Mouse (Mus musculus): ENCODE data around the gene Dnajc11.

Gene Dnajc11

DNA sequence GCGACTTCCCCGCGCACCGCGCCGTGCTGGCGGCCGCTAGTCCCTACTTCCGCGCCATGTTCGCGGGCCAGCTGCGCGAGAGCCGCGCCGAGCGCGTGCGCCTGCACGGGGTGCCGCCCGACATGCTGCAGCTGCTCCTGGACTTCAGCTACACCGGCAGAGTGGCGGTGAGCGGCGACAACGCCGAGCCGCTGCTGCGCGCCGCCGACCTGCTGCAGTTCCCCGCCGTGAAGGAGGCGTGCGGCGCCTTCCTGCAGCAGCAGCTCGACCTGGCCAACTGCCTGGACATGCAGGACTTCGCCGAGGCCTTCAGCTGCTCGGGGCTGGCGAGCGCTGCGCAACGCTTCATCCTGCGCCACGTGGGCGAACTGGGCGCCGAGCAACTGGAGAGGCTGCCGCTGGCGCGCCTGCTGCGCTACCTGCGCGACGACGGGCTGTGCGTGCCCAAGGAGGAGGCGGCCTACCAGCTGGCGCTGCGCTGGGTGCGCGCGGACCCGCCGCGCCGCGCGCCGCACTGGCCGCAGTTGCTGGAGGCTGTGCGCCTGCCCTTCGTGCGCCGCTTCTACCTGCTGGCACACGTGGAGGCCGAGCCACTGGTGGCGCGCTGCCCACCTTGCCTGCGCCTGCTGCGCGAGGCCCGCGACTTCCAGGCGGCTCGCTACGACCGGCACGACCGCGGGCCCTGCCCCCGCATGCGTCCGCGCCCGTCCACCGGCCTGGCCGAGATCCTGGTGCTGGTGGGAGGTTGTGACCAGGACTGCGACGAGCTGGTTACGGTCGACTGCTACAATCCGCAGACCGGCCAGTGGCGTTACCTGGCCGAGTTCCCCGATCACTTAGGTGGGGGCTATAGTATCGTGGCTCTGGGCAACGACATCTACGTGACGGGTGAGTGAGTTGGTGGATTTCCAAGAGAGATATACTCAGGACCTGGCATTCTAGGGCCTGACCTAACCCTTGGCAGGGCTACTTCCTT, 75.9 kb downstream of the Dnajc11 start:
- DNase-seq = no peak

DNA sequence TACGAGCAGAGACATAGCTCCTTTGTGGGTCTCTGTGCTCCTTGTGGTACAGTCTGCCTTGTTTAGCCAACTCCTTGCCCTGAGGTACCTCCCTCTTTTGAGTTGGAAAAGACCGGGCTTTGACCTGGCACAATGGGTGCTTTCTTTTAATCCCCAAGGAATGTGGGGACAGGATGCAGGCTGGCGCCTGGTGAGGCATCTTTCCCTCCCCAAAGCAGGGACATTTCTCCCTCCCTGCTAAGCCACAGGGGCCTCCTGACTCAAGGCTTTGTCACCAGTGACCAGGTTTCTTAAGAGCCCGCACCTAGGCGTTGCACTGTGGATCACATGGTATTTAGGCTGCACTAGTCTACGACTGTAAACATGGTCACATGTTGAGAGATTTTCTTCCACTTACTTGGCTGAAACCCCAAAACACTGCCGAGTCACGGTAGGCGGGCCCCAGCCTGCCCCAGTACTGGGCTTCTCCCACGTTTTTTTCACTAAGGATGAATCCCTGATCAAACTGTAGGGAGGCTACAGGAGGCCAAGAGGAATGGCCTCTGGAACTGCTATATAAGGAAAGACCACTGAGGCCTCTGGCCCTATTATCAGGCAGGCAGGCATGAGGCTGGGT, 76.7 kb downstream of the Dnajc11 start:
- DNase-seq = peak; percentile 51

GRCm38 (mm10) chr4:152010707-152011134, 77.2 kb downstream of the Dnajc11 start:
- no peak for DNase-seq

DNA sequence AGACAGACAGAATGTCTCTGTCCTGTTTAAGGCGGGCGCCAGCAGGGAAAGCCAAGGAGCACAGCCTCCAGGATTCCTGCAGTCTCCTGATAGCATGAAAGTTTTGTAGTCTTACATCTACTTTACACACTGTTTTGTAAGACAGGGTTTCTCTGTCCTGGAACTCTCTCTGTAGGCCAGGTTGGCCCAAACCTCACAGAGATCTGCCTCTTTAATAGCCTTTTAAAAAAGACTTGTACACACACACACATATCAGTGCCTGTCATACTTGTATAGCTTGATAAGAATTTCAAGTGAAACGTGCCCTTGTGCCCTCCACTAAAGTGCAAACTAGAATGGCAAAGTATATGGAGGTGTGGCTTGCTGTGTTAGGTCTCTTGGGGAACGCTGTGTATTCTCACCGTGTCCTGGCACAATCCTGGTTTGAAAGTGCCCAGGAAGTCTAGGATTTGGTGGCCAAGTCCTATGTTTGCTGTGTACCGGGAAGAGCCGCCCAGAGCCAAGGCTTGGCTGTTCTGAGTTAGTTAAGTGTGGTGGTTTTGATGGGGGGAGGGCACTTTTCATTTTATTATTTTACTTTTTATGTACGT, 77.8 kb downstream of the Dnajc11 start:
- DNase-seq = no peak

DNA sequence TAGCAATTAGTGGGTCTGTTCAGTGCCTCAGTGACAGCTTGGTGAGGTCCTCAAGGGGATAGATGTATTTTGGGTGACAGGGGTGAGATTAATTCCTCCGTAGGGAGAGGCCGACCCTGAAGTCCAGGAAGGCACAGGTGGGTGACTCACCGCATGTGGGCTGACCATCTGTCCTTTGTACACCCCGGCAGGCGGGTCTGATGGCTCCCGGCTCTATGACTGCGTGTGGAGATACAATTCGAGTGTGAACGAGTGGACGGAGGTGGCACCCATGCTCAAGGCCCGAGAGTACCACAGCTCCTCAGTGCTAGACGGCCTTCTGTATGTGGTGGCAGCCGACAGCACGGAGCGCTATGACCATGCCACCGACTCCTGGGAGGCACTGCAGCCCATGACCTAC, 78.6 kb downstream of the Dnajc11 start:
- no peak for DNase-seq

- peak; percentile 66 for DNase-seq
Observed at GRCm38 (mm10) chr4:152013036-152013813, 79.7 kb downstream of the Dnajc11 start.

DNA sequence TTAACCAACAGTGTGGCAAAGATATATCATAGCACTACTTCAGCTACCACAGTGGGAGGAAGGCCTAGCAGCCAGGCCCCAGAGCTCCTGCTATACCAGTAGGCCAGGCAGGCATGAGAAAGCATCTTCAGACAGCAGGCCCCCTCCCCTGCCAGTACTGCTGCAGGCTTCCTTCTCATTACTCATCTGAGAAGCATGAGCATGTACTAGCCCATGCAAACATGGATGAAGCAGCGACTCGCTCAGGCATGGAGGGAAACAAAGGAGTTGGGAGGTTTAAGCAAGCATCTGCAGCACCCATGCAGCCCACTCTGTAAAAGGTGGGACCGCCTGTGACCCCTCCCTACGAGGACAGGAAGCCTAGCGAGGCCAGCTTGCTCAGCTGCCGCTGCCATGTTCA, 85.6 kb downstream of the Dnajc11 start:
- DNase-seq = no peak

- DNase-seq = no peak
Observed at GRCm38 (mm10) chr4:152020024-152020423, 86.5 kb downstream of the Dnajc11 start.

DNA sequence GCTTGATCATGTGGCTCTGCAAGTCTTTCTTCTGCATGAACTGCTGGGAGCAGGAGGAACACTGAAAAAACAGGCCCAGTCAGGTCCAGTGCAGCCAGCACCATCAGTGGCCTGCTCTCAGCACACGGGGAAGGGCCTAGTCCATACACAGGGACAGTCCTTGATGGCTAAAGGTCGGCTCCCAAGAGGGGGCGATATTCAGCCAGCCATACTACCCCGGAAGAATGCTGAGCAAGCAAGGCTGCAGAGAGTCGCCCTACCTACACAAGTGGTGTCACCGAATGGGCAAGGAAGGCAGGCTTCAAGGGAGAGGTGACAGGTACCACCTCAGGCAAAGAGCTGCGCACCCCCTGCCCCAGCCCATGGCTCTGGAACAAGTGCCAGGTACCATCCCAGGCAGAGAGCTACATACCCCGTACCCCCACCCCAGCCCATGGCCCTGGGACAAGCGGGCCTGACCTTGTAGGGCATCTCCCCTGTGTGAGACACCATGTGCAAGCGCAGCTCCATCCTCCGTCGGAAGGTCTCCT, 88.1 kb downstream of the Dnajc11 start:
- no peak for DNase-seq

- DNase-seq = no peak
Observed at GRCm38 (mm10) chr4:152022506-152022905, 89.0 kb downstream of the Dnajc11 start.

DNA sequence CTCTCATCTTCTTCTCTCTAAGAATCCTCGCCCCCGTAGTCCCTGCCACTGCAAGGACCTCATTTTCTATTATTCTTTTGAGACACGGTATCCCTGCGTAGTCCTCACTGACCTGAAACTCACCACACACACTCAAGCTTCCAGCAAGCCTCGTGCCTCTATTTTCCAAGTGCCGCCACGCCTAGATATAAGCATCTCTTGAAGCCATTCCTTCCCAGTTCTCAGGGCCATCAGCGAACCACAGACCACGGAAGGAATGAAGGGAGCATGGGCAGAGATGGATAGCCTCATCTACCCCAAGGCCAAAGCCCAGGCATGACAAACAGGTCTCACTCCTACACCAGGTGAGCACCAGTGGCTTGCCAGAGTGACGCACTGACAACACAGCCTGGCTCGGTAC, 91.0 kb downstream of the Dnajc11 start:
- DNase-seq = no peak

GRCm38 (mm10) chr4:152026751-152027508, 93.4 kb downstream of the Dnajc11 start:
- no peak for DNase-seq

DNA sequence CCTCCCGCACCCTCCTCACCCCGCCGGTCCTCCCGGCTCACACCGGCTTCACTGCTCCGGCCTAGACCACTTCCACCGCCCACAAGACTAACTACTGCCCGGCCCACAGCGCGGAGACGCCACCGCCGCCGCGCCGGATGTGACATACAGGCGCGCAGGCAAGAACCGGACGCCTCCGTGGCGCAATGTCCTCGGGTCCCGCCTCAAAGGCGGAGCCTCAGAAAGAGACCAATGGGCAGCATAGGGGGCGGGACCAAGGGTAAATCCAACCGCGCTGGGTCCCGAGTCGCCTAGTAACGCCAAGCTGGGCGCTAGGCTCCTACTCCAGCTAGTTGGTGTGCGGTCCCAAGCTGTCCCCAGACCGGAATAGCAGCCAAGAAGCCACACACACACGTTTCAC, 94.0 kb downstream of the Dnajc11 start, which contains the start of gene Zbtb48:
TSS of gene Zbtb48 (minus strand) at position 148 of the 400 bp plus-strand sequence.
- DNase-seq = peak; percentile 99

- no peak for DNase-seq
Observed at GRCm38 (mm10) chr4:152028456-152028855, 95.0 kb downstream of the Dnajc11 start.

GRCm38 (mm10) chr4:152029087-152029486, 95.6 kb downstream of the Dnajc11 start:
- DNase-seq = no peak

DNA sequence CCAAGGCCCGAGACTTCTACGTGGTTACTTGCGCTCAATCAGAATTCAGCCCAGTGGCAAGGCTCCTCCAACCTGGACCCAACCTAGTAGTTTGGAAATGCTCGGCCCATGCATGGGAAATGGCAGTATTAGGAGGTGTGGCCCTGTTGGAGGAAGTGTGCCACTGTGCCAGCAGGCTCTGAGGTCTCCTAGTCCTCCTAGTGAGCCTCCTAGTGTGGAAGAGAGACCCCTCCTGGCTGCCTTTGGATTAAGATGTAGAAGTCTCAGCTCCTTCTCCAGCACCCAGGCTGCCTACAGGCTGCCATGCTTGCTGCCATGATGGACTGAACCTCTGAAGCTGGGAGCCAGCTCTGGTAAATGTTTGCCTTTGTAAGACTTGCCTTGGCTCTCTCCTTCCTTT, 96.5 kb downstream of the Dnajc11 start:
- DNase-seq = no peak
